Mouse (Mus musculus) hindbrain, embryonic 10.5 days (tissue): Measurements from ENCODE around the gene Gm1123. TPM values are rescaled to one million over a fixed set of nuclear protein-coding genes. Genes with fewer than 3 reads are reported as not detected.

Source experiments
- DNase-seq: peaks from one replicate; pipeline ENCODE4 v3.0.0-alpha.2; 2017; ENCODE audit warnings: low spot score
- H3K27ac ChIP-seq: fragments of 300-500 bp; sonication (generic); 2 replicates; pipeline ENCODE4 v1.5.1; 2016; ENCODE audit warnings: mild to moderate bottlenecking, moderate library complexity
- H3K27me3 ChIP-seq: fragments of 300-500 bp; sonication (generic); 2 replicates; pipeline ENCODE4 v1.6.1; 2016; ENCODE audit warnings: mild to moderate bottlenecking; ENCODE audit not compliant: poor library complexity, insufficient read depth, severe bottlenecking
- H3K36me3 ChIP-seq: fragments of 300-500 bp; sonication (generic); 2 replicates; pipeline ENCODE4 v1.6.1; 2016; ENCODE audit warnings: mild to moderate bottlenecking, moderate library complexity
- H3K4me1 ChIP-seq: fragments of 300-500 bp; sonication (generic); replicated peaks from 2 replicates; pipeline ENCODE4 v1.6.1; 2016; ENCODE audit warnings: mild to moderate bottlenecking
- H3K4me3 ChIP-seq: fragments of 300-500 bp; sonication (generic); 2 replicates; pipeline ENCODE4 v1.5.1; 2016; ENCODE audit warnings: mild to moderate bottlenecking, moderate library complexity
- H3K9me3 ChIP-seq: fragments of 300-500 bp; sonication (generic); 2 replicates; pipeline ENCODE4 v1.6.1; 2016; ENCODE audit warnings: mild to moderate bottlenecking, moderate library complexity
- WGBS: fragments of 180-500 bp; shearing (Covaris S2); methylation state at CpG from one replicate; pipeline ENCODE4 v1.1.7; 2016; 5-methylcytosine and 5-hydroxymethylcytosine counted together
- polyA plus RNA-seq: library from polyadenylated mRNA; unstranded; fragments of >200 nt; fragmentation: Nextera tagmentation; extraction: Ambion mirVana; gene quantifications from 2 replicates; pipeline ENCODE4 v1.2.1, GENCODE M21; 2016

Gene Gm1123
- polyA plus RNA-seq, 1 experiment from 2014 or later: not detected

DNA sequence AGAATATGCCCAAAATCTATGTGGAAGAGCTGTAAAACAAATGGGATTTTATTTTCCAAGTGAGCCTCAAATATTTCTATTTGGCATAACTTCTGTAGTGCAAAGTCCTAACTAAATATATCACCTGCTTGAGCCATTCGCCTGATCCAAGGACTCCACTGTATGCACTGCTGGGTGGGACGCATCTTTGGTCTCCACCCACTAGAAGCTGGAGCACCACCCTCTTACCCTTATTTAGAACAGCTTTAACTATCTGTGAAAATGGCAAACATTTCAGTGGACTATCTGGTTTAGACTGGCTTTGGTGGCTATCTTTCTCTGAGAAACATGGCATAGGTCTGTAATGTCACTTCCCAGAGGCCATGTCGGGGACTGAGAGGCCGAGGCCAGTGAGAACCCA is 7.1 kb upstream of the Gm1123 start:
- H3K4me3 ChIP-seq: no peak overlapping the region

DNA sequence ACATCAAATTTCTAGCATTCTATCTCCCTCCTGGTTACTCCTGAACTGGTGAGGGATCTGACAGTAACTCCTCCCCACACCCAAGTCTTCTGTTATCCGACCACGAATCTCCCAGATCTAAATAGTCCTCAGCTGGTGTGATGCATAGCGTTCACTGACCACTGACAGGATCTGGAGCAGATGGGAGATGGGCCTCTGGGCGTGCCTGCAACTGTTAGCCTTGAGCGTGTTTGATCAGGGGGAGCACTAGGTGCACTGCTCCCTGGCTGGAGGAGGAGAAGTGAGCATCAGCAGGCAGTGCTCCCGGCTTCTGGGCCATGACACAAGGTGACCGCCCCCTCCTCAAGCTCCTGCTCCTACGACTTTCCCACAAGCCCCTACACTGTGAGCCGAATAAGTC is 6.5 kb upstream of the Gm1123 start:
- no peak for DNase-seq
- Histone ChIP-seq H3K36me3 (peaks cover 46% of the 10 kb centered on the region), H3K9me3 (no peaks in the 10 kb centered on the region), H3K4me1 (0 out of 2 replicates have a peak, but pooled peaks cover 4% of the 10 kb centered on the region), H3K4me3 (no peak overlapping the region), H3K27me3 (no peaks in the 10 kb centered on the region), H3K27ac (no peak overlapping the region)
- WGBS: 81% methylated on average over 9 of the region's 9 CpGs

More for the DNA sequence above, 7.1 kb upstream of the Gm1123 start:
- 89% methylated on average over 4 of the region's 4 CpGs for WGBS
- Histone ChIP-seq H3K36me3 (peaks cover 46% of the 10 kb centered on the region), H3K27ac (no peak overlapping the region), H3K27me3 (no peaks in the 10 kb centered on the region), H3K4me1 (0 out of 2 replicates have a peak, but pooled peaks cover 4% of the 10 kb centered on the region), H3K9me3 (no peaks in the 10 kb centered on the region)
- no peak for DNase-seq

DNA sequence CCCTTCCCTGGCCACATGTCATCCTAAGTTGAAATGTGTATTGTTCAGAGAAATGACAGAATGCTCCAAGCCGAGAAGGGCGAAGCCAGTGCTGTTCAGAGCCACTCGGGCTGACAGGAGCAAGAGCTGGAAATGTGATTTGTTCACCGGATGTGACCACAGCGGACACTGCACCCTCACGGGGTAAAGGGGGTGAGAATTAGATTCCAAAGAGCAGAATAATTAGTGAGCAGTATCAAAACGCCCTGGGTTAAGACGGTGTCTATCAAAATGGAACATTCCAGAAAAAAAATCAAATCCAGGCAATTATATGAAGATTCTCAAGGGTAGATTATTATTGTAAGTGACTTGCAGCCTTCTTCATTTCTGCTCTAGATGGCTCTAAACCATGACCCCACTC is 1.4 kb downstream of the Gm1123 start:
- Histone ChIP-seq H3K4me3 (no peak overlapping the region), H3K4me1 (no peaks in the 10 kb centered on the region), H3K9me3 (no peaks in the 10 kb centered on the region), H3K36me3 (peaks cover 6% of the 10 kb centered on the region; the same call in 1 of the 2 replicates), H3K27me3 (no peaks in the 10 kb centered on the region), H3K27ac (no peak overlapping the region)
- 84% methylated on average over 8 of the region's 8 CpGs for WGBS
- no peak for DNase-seq

DNA sequence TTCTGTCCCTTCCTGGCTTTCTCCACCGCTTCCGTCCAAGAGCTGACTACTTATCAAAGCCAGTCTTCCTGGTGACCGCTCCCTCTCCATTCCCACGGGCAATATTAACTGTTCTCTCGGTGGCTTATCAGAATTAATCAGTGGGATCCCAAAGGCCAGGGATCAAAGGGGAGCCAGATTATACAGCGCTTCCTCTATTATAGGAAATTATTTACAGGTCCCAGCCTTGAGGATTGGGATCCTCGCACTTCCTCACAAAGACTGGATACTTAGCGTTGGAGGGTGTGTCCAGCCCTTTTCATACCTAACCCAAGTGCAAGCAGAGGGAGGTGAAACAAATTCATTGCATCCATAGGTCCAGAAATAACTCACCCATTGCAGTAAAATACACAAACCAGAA is 3.5 kb downstream of the Gm1123 start:
- no peaks in the 10 kb centered on the region for H3K27me3 ChIP-seq
- H3K4me3 ChIP-seq: no peak overlapping the region
- WGBS: 91% methylated on average over 8 of the region's 8 CpGs
- no peaks in the 10 kb centered on the region for H3K36me3 ChIP-seq
- no peaks in the 10 kb centered on the region for H3K9me3 ChIP-seq
- no peak overlapping the region for H3K27ac ChIP-seq
- no peaks in the 10 kb centered on the region for H3K4me1 ChIP-seq
- DNase-seq: no peak

DNA sequence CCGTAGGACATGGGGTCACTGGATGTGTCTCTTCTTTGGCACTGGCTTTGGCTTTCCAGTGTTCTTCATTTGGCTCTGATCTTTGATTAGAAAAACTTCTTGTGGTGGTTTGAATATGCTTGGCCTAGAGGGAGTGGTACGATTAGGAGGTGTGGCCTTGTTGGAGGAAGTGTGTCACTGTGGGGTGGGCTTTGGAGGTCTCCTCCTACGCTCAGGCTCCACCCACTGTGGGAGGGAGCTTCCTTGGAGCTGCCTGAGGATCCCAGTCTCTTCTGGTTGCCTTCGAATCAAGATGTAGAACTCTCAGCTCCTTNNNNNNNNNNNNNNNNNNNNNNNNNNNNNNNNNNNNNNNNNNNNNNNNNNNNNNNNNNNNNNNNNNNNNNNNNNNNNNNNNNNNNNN is 13.8 kb downstream of the Gm1123 start:
- Histone ChIP-seq H3K36me3 (no peaks in the 10 kb centered on the region), H3K4me1 (no peaks in the 10 kb centered on the region), H3K27ac (no peak overlapping the region), H3K9me3 (no peaks in the 10 kb centered on the region), H3K4me3 (no peak overlapping the region), H3K27me3 (no peaks in the 10 kb centered on the region; the same call in 1 of the 2 replicates)
- WGBS: 88% methylated on average over 4 of the region's 4 CpGs
- DNase-seq: no peak

DNA sequence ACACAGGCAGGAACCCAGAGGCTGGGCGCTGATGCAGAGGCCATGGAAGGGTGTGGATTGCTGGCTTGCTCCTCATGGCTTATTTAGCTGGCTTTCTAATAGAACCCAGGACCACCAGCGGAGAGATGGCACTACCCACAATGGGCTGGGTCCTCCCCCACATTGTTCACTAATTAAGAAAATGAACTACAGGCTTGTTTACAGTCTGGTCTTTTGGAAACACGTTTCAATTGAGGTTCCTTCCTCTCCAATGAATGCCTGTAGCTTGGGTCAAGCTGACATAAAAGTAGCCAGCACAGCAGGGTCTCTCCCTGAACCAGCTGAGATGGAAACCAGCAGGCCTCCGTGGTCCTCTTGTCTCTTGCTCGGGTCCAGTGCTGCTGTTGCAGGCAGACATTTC is 14.3 kb downstream of the Gm1123 start:
- no peaks in the 10 kb centered on the region; the same call in 1 of the 2 replicates for H3K27me3 ChIP-seq
- 23% methylated on average over 5 of the region's 5 CpGs for WGBS
- H3K36me3 ChIP-seq: no peaks in the 10 kb centered on the region
- H3K4me1 ChIP-seq: no peaks in the 10 kb centered on the region
- H3K4me3 ChIP-seq: no peak overlapping the region
- no peak for DNase-seq
- no peaks in the 10 kb centered on the region for H3K9me3 ChIP-seq
- no peak overlapping the region for H3K27ac ChIP-seq

DNA sequence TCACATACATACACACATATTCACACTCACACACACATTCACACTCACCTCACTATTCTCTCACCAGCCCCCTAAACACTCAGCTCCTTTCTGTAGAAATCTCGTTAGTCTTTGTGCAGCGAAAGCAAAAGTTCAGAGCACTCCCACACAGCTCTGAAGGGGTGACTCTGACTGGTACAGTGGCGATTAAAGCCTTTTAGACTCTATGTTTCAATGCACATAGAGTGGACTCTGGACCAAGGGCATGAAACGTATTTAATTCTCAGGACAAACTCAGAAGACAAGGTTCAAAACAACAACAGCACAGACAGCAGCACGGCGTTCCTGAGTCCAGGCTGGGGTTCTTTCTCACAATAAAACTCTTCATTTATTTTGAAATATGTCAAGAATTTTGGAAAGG is 17.8 kb downstream of the Gm1123 start:
- no peaks in the 10 kb centered on the region for H3K4me1 ChIP-seq
- H3K27ac ChIP-seq: no peak overlapping the region
- 88% methylated on average over 6 of the region's 6 CpGs for WGBS
- H3K4me3 ChIP-seq: no peak overlapping the region
- DNase-seq: no peak
- no peaks in the 10 kb centered on the region; the same call in 1 of the 2 replicates for H3K27me3 ChIP-seq
- H3K36me3 ChIP-seq: no peaks in the 10 kb centered on the region
- H3K9me3 ChIP-seq: no peaks in the 10 kb centered on the region

DNA sequence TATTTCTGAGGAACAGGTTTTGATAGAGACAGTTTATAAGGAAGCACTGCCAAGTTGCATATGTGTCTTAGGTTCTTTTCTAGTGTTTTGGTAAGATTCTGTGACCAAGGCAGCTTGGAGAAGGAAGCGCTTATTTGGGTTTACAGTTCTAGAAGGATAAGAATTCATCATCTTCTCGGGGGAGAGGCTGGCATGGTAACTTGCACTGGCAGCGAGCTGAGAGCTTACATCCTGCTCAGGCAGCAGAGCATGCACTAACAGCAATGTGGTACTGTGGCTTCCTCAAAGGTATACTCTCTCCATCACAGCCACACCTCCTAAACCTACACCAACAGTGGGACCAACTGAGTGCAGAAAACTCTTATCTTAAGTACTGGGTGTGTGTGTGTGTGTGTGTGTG is 18.8 kb downstream of the Gm1123 start:
- H3K36me3 ChIP-seq: no peaks in the 10 kb centered on the region
- no peaks in the 10 kb centered on the region for H3K9me3 ChIP-seq
- 85% methylated on average over 3 of the region's 3 CpGs for whole genome bisulfite sequencing
- no peak overlapping the region for H3K27ac ChIP-seq
- DNase-seq: no peak
- H3K4me3 ChIP-seq: no peak overlapping the region
- H3K27me3 ChIP-seq: no peaks in the 10 kb centered on the region; the same call in 1 of the 2 replicates
- no peaks in the 10 kb centered on the region for H3K4me1 ChIP-seq

DNA sequence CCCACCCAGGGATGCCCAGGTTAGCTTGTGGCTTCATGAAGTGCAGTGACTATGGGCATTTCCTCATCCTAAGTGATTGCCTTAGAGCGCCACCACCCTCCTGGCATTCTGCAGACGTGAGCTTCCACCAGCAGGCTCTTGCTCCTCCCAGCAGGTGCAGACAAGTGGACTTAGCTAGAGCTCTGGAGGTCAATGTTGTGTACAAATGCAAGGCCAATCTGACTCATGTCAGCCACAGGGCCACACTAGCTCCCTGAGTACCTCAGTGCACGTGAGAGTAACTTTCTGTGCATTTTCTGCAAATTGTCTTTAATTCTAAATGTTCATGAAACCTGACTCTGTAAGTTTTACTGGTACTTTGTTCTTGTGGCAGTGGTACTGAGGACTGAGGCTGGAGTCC is 19.2 kb downstream of the Gm1123 start:
- H3K27ac ChIP-seq: no peak overlapping the region
- 67% methylated on average over 3 of the region's 3 CpGs for WGBS
- H3K4me3 ChIP-seq: no peak overlapping the region
- DNase-seq: no peak
- no peaks in the 10 kb centered on the region for H3K9me3 ChIP-seq
- H3K4me1 ChIP-seq: no peaks in the 10 kb centered on the region
- no peaks in the 10 kb centered on the region for H3K36me3 ChIP-seq
- no peaks in the 10 kb centered on the region; the same call in 1 of the 2 replicates for H3K27me3 ChIP-seq

DNA sequence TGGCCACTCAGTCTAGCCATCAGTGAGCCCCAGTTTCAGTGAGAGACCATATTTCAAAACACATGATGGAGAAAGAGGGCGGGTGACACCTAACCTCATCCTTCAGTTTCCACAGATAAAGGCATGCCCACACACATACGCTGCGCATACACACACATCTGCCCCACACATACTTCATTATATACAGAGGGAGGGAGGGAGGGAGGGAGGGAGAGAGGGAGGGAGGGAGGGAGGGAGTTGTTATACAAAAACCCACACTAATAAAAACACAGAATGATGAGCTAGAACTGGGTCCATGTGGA is 25.7 kb downstream of the Gm1123 start:
- H3K9me3 ChIP-seq: peaks cover 3% of the 10 kb centered on the region; the same call in 1 of the 2 replicates
- WGBS: 90% methylated on average over 3 of the region's 3 CpGs
- no peak overlapping the region for H3K4me3 ChIP-seq

DNA sequence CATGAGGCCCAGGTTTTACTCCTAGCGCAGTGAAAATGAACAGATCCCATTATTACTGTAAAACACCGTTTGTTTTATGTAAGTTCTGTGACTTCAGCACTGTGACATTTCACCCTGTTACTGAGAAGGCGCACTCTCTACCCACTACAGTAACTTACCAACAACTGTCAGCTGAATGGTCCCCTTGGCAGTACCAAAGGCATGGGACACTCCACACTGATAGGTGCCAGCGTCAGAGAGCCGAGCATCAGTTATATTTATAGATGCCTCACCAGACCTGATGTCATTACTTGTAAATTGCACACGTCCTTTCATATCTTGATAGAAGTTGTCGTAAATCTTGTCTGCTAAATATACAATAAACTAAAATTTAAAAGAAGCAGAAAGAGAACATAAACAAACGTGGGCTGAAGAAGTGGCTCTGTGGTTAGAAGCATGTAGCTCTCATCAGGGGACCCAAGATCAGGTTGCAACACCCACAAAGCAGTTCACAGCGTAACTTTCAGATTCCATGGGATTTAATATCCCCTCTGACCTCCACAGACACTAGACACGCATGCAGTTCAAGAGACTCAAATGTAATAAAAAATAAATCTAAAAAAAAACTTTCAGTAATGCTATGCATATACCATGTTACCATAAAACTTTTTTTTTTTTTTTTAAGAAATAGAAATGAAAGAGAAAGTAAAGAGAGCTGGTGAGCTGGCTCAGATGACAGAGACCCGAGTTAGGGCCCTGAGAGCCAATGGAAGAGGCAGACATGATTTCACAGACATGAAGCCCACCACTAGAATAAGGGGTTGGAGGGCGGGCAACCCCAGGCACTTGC is 26.2 kb downstream of the Gm1123 start:
- Histone ChIP-seq H3K4me1 (no peaks in the 10 kb centered on the region), H3K27me3 (no peaks in the 10 kb centered on the region), H3K36me3 (peaks cover 22% of the 10 kb centered on the region; the same call in 1 of the 2 replicates), H3K27ac (no peak overlapping the region), H3K4me3 (no peak overlapping the region), H3K9me3 (peaks cover 4% of the 10 kb centered on the region; the same call in 1 of the 2 replicates)
- WGBS: 85% methylated on average over 12 of the region's 12 CpGs
- no peak for DNase-seq

More for the DNA sequence above, 25.7 kb downstream of the Gm1123 start:
- H3K36me3 ChIP-seq: peaks cover 17% of the 10 kb centered on the region; the same call in 1 of the 2 replicates
- no peaks in the 10 kb centered on the region for H3K27me3 ChIP-seq
- no peak for DNase-seq
- H3K4me1 ChIP-seq: no peaks in the 10 kb centered on the region
- H3K27ac ChIP-seq: no peak overlapping the region

DNA sequence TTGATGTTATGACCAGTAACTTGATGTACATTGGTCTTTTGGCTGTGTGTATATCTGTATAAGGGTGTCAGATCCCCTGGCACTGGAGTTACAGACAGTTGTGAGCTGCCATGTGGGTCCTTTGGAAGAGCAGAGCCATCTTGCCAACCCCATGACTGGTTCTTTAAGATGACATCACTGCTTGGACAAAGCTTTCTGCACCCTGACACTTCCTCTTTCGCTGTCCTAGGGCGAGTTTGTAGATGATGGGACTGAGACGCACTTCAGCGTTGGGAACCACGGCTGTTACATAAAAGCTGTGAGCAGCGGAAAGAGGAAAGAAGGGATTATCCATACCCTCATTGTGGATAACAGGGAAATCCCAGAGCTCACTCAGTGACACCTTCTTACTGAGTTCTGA is 34.2 kb downstream of the Gm1123 start:
- no peak for DNase-seq
- Histone ChIP-seq H3K27ac (no peak overlapping the region), H3K9me3 (peaks cover 4% of the 10 kb centered on the region; the same call in 1 of the 2 replicates), H3K4me3 (no peak overlapping the region), H3K4me1 (no peaks in the 10 kb centered on the region), H3K36me3 (peaks cover 76% of the 10 kb centered on the region), H3K27me3 (no peaks in the 10 kb centered on the region)
- 94% methylated on average over 6 of the region's 6 CpGs for WGBS

DNA sequence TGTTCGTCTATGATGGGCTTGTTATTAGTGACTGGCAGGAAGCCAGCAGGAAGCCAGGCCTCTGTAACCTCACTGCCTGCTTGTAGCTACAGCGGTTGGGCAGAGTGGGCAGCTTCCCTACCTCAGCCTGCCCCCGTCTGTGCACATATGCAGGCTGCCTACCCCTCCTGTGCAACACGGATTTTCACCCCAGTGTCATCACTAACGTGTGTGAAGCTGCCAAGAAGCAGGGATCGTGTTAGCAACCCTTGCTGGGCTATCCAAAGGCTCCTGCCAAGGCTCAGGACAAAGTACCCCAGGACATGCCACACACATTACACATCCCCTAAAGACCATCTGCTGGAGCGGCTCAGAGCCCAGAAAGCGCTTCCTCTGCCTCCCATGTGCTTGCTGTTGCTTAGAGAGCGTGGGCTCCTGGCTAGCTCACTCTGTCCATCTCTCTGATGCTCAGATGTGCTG is 35.6 kb downstream of the Gm1123 start:
- no peak for DNase-seq

More for the DNA sequence above, 35.6 kb downstream of the Gm1123 start:
- Histone ChIP-seq H3K4me1 (no peaks in the 10 kb centered on the region), H3K9me3 (0 out of 2 replicates have a peak, but pooled peaks cover 2% of the 10 kb centered on the region), H3K36me3 (peaks cover 66% of the 10 kb centered on the region), H3K4me3 (no peak overlapping the region), H3K27ac (no peak overlapping the region), H3K27me3 (no peaks in the 10 kb centered on the region)
- WGBS: 85% methylated on average over 9 of the region's 9 CpGs
